Mouse (Mus musculus) activated CD4-positive, CD25-positive, alpha-beta regulatory T cell, adult 4 months (primary cell): ENCODE measurements around the gene Wdr81. TPM values are rescaled to one million over a fixed set of nuclear protein-coding genes. Genes with fewer than 3 reads are reported as not detected.
"Not testable (repeated sequence)": the region's sequence is repeated elsewhere in the genome, so short reads cannot be mapped to it uniquely, and the experiment has no call there.

Experiments
- ATAC-seq: one replicate; pipeline ENCODE4 v1.8.0; 2017
- polyA plus RNA-seq, 2 experiments: library from polyadenylated mRNA; unstranded; fragments of 100-300 nt; shearing (Covaris generic); gene quantifications; one replicate each; pipeline ENCODE4 v1.2.1; 2017

Wdr81 gene
- polyA plus RNA-seq, 2 experiments from 2014 or later: 5.2 to 7.3 TPM

- peak; percentile 84 for ATAC-seq
Measured at GRCm38 (mm10) chr11:75460844-75461742, 6.6 kb upstream of the Wdr81 start, which contains the start of gene Tlcd2. Gene Tlcd2 (plus strand): TSS chr11:75461715.

GRCm38 (mm10) chr11:75460103-75460843 lies 5.8 kb upstream of the Wdr81 start:
- peak; percentile 40 for ATAC-seq

GRCm38 (mm10) chr11:75459751-75460102 lies 5.2 kb upstream of the Wdr81 start:
- no peak for ATAC-seq

GRCm38 (mm10) chr11:75459141-75459711 lies 4.7 kb upstream of the Wdr81 start:
- no peak for ATAC-seq

GRCm38 (mm10) chr11:75458628-75459041 lies 4.1 kb upstream of the Wdr81 start:
- ATAC-seq: no peak

- ATAC-seq: no peak
Measured at GRCm38 (mm10) chr11:75458169-75458568, 3.7 kb upstream of the Wdr81 start.

GRCm38 (mm10) chr11:75456440-75456871 lies 1.9 kb upstream of the Wdr81 start:
- ATAC-seq: no peak

GRCm38 (mm10) chr11:75455971-75456370 lies 1.5 kb upstream of the Wdr81 start:
- not testable (repeated sequence) for ATAC-seq

- no peak for ATAC-seq
Measured at GRCm38 (mm10) chr11:75455041-75455736, 672 bp upstream of the Wdr81 start.

- no peak for ATAC-seq
Measured at GRCm38 (mm10) chr11:75452812-75453557, 1.5 kb downstream of the Wdr81 start.

GRCm38 (mm10) chr11:75452081-75452480 lies 2.4 kb downstream of the Wdr81 start:
- no peak for ATAC-seq

GRCm38 (mm10) chr11:75450936-75451335 lies 3.6 kb downstream of the Wdr81 start:
- ATAC-seq: no peak

GRCm38 (mm10) chr11:75450304-75450908 lies 4.1 kb downstream of the Wdr81 start:
- no peak for ATAC-seq

- ATAC-seq: no peak
Measured at GRCm38 (mm10) chr11:75449695-75450094, 4.8 kb downstream of the Wdr81 start.

GRCm38 (mm10) chr11:75448575-75448974 lies 5.9 kb downstream of the Wdr81 start:
- ATAC-seq: no peak

- ATAC-seq: no peak
Measured at GRCm38 (mm10) chr11:75443711-75444110, 10.8 kb downstream of the Wdr81 start.

- ATAC-seq: no peak
Measured at GRCm38 (mm10) chr11:75441601-75442000, 12.9 kb downstream of the Wdr81 start.

- no peak for ATAC-seq
Measured at GRCm38 (mm10) chr11:75441034-75441433, 13.5 kb downstream of the Wdr81 start.

- ATAC-seq: no peak
Measured at GRCm38 (mm10) chr11:75439951-75440350, 14.6 kb downstream of the Wdr81 start.

- ATAC-seq: no peak
Measured at GRCm38 (mm10) chr11:75439363-75439762, 15.2 kb downstream of the Wdr81 start, which contains the start of gene Serpinf2. Gene Serpinf2 (minus strand): TSS chr11:75439591.

GRCm38 (mm10) chr11:75438804-75439203 lies 15.7 kb downstream of the Wdr81 start:
- ATAC-seq: no peak
